9 mouse cellular contexts compared by ENCODE assay signal in the genomic region with DNA sequence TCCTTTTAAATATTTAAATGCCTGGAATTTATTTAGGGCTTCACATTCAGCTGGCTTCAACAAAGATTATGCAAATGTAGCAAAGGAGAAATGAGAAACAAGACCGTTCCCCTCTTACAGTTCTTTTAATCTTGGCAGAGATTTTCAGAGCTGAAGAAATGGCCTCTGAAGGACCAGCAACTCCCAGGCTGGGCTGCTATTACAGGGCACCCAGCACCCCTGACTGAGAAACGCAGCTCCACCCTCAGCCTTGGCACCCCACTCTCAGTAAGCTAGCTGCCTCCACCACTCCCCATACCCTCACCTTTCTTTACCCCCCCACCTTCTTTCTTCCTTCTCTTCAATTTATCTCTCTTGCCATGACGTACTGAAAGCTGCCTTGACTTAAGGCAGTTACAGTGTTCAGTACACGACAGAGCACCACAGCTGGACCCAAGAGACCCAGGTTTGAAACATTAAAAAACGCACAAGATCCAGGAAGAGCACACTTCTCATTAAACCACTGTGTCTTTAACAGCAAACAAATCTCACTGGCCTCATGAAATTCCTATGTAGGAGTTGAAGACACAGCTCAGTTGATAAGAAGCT. TPM values are rescaled to one million over a fixed set of nuclear protein-coding genes. Genes with fewer than 3 reads are reported as not detected.
DNase-seq lines count a peak whose midpoint lies in the region; ATAC-seq and TF ChIP-seq lines count a peak whose summit lies in the region.
"Had no signal": no experiment of that assay in that cellular context is flagged by ENCODE, and none has a peak within 500 bp of the region (broad histone marks: within the 10 kb centered on the region; RNA-seq: fewer than 3 reads in every experiment).

No protein-coding gene starts in this region.

- TF ChIP-seq CTCF in bone marrow macrophage, adult 2 months (IDR thresholded peaks at IDR 0.05; ENCODE audit: low read depth, low read length): no peak

- no peaks in the 10 kb centered on the region for H3K27me3 ChIP-seq in heart, embryonic 13.5 days (replicated peaks)
- no peaks in the 10 kb centered on the region for H3K27me3 ChIP-seq in hindbrain, embryonic 12.5 days
- no peaks in the 10 kb centered on the region for H3K27me3 ChIP-seq in midbrain, embryonic 14.5 days (ENCODE audit: control insufficient read depth, insufficient read depth, low read length)

- H3K9me3 ChIP-seq in heart, embryonic 13.5 days: no peaks in the 10 kb centered on the region
- H3K9me3 ChIP-seq in hindbrain, embryonic 12.5 days (replicated peaks): no peaks in the 10 kb centered on the region
- no peaks in the 10 kb centered on the region for H3K9me3 ChIP-seq in midbrain, embryonic 14.5 days (ENCODE audit: control insufficient read depth, low read length)

- no peak for TF ChIP-seq POLR2A in bone marrow macrophage, adult 2 months (IDR thresholded peaks at IDR 0.05; ENCODE audit: borderline replicate concordance, low read depth, low read length)

- peaks cover 4% of the 10 kb centered on the region; the same call in 1 of the 2 replicates for H3K36me3 ChIP-seq in heart, embryonic 13.5 days
- no peaks in the 10 kb centered on the region for H3K36me3 ChIP-seq in hindbrain, embryonic 12.5 days
- H3K36me3 ChIP-seq in midbrain, embryonic 14.5 days (ENCODE audit: control insufficient read depth, insufficient read depth, low read length): no peaks in the 10 kb centered on the region

- H3K4me1 ChIP-seq in heart, embryonic 13.5 days: peaks cover 100% of the 10 kb centered on the region
- peaks cover 51% of the 10 kb centered on the region for H3K4me1 ChIP-seq in bone marrow macrophage, adult 2 months (ENCODE audit: control insufficient read depth, insufficient read depth, low read length)
- peaks cover 52% of the 10 kb centered on the region for H3K4me1 ChIP-seq in hindbrain, embryonic 12.5 days
- peaks cover 67% of the 10 kb centered on the region for H3K4me1 ChIP-seq in midbrain, embryonic 14.5 days (ENCODE audit: control insufficient read depth, insufficient read depth, low read length)

- DNase-seq in heart, postnatal 25 days (ENCODE audit: low spot score): no peak
- peak; percentile 58 for DNase-seq in midbrain, embryonic 14.5 days
- DNase-seq in embryo, embryonic 9.5 days (ENCODE audit: extremely low spot score): no peak
- no peak for DNase-seq in left cerebral cortex, postnatal 36 days (ENCODE audit: low spot score in 2 of 2)
- no peak for DNase-seq in layer of hippocampus, postnatal 14 days (ENCODE audit: low spot score in 2 of 2)

- WGBS in heart, embryonic 13.5 days: 37% methylated on average over 5 of the region's 5 CpGs
- 34% methylated on average over 5 of the region's 5 CpGs for WGBS in hindbrain, embryonic 12.5 days
- 15% methylated on average over 5 of the region's 5 CpGs for WGBS in midbrain, embryonic 14.5 days

- peak overlapping the region; percentile 23 for H3K4me3 ChIP-seq in heart, embryonic 13.5 days
- H3K4me3 ChIP-seq in bone marrow macrophage, adult 2 months (ENCODE audit: insufficient read depth, low read length): peak overlapping the region; percentile 48
- no peak overlapping the region for H3K4me3 ChIP-seq in hindbrain, embryonic 12.5 days
- peak overlapping the region; percentile 18 for H3K4me3 ChIP-seq in midbrain, embryonic 14.5 days (replicated peaks; ENCODE audit: low read depth, low read length)
- H3K4me3 ChIP-seq: myocyte had no signal

- H3K27ac ChIP-seq in heart, embryonic 13.5 days (replicated peaks): peak overlapping the region; percentile 98
- H3K27ac ChIP-seq in bone marrow macrophage, adult 2 months (ENCODE audit: insufficient read depth, low read depth, low read length): peak overlapping the region; percentile 2; the same call in 1 of the 2 replicates
- peak overlapping the region; percentile 86 for H3K27ac ChIP-seq in hindbrain, embryonic 12.5 days
- peak overlapping the region; percentile 92 for H3K27ac ChIP-seq in midbrain, embryonic 14.5 days (replicated peaks; ENCODE audit: low read depth, low read length)

- no peak for ATAC-seq in heart, embryonic 13.5 days (ENCODE audit: extremely low read depth, insufficient number of reproducible peaks, low FRiP score, low TSS enrichment)
- ATAC-seq in hindbrain, embryonic 12.5 days (ENCODE audit: low FRiP score): peak; percentile 64
- peak; percentile 69; the same call in 1 of the 2 replicates for ATAC-seq in midbrain, embryonic 14.5 days (ENCODE audit: low FRiP score, low TSS enrichment)

- peak overlapping the region; percentile 67 for H3K4me2 ChIP-seq in heart, embryonic 13.5 days
- peak overlapping the region; percentile 38 for H3K4me2 ChIP-seq in hindbrain, embryonic 12.5 days (replicated peaks)
- peak overlapping the region; percentile 49 for H3K4me2 ChIP-seq in midbrain, embryonic 14.5 days (ENCODE audit: low read length)

- peak overlapping the region; percentile 78 for H3K9ac ChIP-seq in heart, embryonic 13.5 days
- peak overlapping the region; percentile 47; the same call in 1 of the 2 replicates for H3K9ac ChIP-seq in hindbrain, embryonic 12.5 days
- H3K9ac ChIP-seq in midbrain, embryonic 14.5 days (replicated peaks; ENCODE audit: low read length): peak overlapping the region; percentile 46; the same call in 1 of the 2 replicates

- intact Hi-C loops in heart, postnatal 25 days (cut with DNase I): no loop called here
- intact Hi-C loops in left cerebral cortex, postnatal 36 days (cut with DNase I): no loop called here

RNA-seq across cellular contexts. Expression of a gene that starts 10.4 kb away (rescaled TPM):
- polyA plus RNA-seq in heart, embryonic 13.5 days (2015; fragmentation: Nextera tagmentation; extraction: Ambion mirVana): 19.7 and 20.2 TPM in 2 replicates
- total RNA-seq in heart, postnatal 25 days (2021): 10 to 100 TPM; 43.7 to 44.8 TPM
- polyA plus RNA-seq in bone marrow macrophage, adult 2 months (2012; ENCODE audit: insufficient read depth, insufficient read length, missing spikeins): 7.1 and 9.1 TPM in 2 replicates
- 36.4 and 37.5 TPM in 2 replicates for polyA plus RNA-seq in hindbrain, embryonic 12.5 days (2016; fragmentation: Nextera tagmentation; extraction: Ambion mirVana)
- 16.4 and 25.1 TPM in 2 replicates for polyA plus RNA-seq in midbrain, embryonic 14.5 days (2014; fragmentation: Nextera tagmentation; extraction: Ambion mirVana)
- total RNA-seq in left cerebral cortex, postnatal 36 days (2021): 10 to 100 TPM; 39.6 to 42.0 TPM
- 10 to 100 TPM; 36.9 to 42.0 TPM for total RNA-seq in layer of hippocampus, postnatal 14 days (2021)

Comparison
In these comparisons a context has a peak if more than half of its experiments do, and no peak if none do; other contexts are left out.
1. H3K27ac ChIP-seq: peak in every context shown above with its lines; median percentile 98 in heart, embryonic 13.5 days; 92 in midbrain, embryonic 14.5 days; 86 in hindbrain, embryonic 12.5 days; 2 in bone marrow macrophage, adult 2 months.